Mouse (Mus musculus) stomach, postnatal 0 days (tissue): Measurements from ENCODE around the gene Arpp19.

Experiments
- CTCF ChIP-seq: IDR thresholded peaks from 2 replicates; pipeline ENCODE4 v1.5.1; 2016; ENCODE audit warnings: antibody characterized with exemption, low read depth, mild to moderate bottlenecking, moderate library complexity
- EP300 ChIP-seq: optimal IDR thresholded peaks from 2 replicates; pipeline ENCODE3; 2016; ENCODE audit warnings: antibody characterized with exemption

DNA sequence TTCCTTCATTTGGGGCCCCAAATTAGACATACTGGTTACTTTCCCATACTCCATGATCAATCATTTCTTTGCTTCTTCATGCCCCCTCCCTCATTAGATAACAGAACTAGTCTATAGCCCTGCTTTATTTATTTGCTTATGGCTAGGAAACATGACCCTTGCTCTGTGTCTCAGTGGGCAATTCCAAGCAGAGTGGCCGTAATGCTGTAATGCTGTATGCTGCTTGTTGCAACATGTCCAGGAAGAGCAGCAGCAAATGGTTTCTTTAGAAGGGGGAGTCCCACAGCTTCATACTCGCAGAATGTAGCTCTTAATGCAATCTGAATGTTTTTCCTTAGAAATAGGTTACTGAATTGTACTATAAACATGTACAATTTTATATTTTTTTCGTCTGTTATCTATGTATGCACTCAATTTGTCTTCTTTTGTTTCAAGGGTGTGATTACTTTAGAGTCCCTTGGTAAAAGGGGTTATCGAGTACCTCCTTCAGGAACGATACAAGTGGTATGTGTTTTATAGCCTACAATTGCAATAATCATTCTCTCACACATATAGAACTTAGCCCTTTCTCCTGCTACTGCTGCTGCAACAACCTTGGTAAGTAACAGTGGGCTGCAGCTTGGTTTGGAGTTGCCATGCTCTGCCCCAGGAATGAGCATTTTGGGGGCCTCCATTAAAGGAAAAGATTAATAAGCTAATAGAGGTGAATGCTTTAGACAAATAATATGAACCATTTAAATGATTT, 14.1 kb upstream of the Arpp19 start:
- TF ChIP-seq CTCF: no peak
- TF ChIP-seq EP300: no peak
